Mouse (Mus musculus) neural tube, embryonic 14.5 days (tissue): Measurements from ENCODE around the gene Elane. TPM values are rescaled to one million over a fixed set of nuclear protein-coding genes. Genes with fewer than 3 reads are reported as not detected.

Experiments
- ATAC-seq: fragments of 200-750 bp; cut with Nextera tagmentation; 2 replicates; pipeline ENCODE4 v1.8.0; 2017; ENCODE audit warnings: low read depth, mild to moderate bottlenecking, moderate TSS enrichment, moderate library complexity
- H3K27ac ChIP-seq: fragments of 300-500 bp; sonication (generic); 2 replicates; pipeline ENCODE4 v1.5.1; 2014; ENCODE audit warnings: low read depth, mild to moderate bottlenecking, control low read depth, low read length, moderate library complexity, mixed read lengths
- H3K27me3 ChIP-seq: fragments of 300-500 bp; sonication (generic); 2 replicates; pipeline ENCODE4 v1.6.1; 2014; ENCODE audit warnings: low read length; ENCODE audit not compliant: control insufficient read depth, insufficient read depth
- H3K36me3 ChIP-seq: fragments of 300-500 bp; sonication (generic); 2 replicates; pipeline ENCODE4 v1.6.1; 2014; ENCODE audit warnings: low read length, mixed read lengths; ENCODE audit not compliant: control insufficient read depth, insufficient read depth
- H3K4me1 ChIP-seq: fragments of 300-500 bp; sonication (generic); 2 replicates; pipeline ENCODE4 v1.6.1; 2014; ENCODE audit warnings: low read length; ENCODE audit not compliant: control insufficient read depth, insufficient read depth
- H3K4me2 ChIP-seq: fragments of 300-500 bp; sonication (generic); 2 replicates; pipeline ENCODE4 v1.6.1; 2014; ENCODE audit warnings: mild to moderate bottlenecking, low read depth, low read length, control low read depth
- H3K4me3 ChIP-seq: fragments of 300-500 bp; sonication (generic); 2 replicates; pipeline ENCODE4 v1.5.1; 2014; ENCODE audit warnings: low read depth, low read length, control low read depth, mixed read lengths
- H3K9ac ChIP-seq: fragments of 300-500 bp; sonication (generic); replicated peaks from 2 replicates; pipeline ENCODE4 v1.6.1; 2014; ENCODE audit warnings: low read depth, mild to moderate bottlenecking, control low read depth, low read length, mixed read lengths
- H3K9me3 ChIP-seq: fragments of 300-500 bp; sonication (generic); 2 replicates; pipeline ENCODE4 v1.6.1; 2016; ENCODE audit warnings: low read length; ENCODE audit not compliant: control insufficient read depth
- WGBS: fragments of 180-500 bp; shearing (Covaris S2); extraction: QIAGEN DNeasy Blood & Tissue Kit; methylation state at CpG from one replicate; pipeline ENCODE4 v1.1.7; 2014; 5-methylcytosine and 5-hydroxymethylcytosine counted together
- polyA plus RNA-seq: library from polyadenylated mRNA; unstranded; fragments of >200 nt; fragmentation: Nextera tagmentation; extraction: Ambion mirVana; gene quantifications from 2 replicates; pipeline ENCODE4 v1.2.1, GENCODE M21; 2014

The Elane gene
- polyA plus RNA-seq, 1 experiment from 2014 or later, result not detected

DNA sequence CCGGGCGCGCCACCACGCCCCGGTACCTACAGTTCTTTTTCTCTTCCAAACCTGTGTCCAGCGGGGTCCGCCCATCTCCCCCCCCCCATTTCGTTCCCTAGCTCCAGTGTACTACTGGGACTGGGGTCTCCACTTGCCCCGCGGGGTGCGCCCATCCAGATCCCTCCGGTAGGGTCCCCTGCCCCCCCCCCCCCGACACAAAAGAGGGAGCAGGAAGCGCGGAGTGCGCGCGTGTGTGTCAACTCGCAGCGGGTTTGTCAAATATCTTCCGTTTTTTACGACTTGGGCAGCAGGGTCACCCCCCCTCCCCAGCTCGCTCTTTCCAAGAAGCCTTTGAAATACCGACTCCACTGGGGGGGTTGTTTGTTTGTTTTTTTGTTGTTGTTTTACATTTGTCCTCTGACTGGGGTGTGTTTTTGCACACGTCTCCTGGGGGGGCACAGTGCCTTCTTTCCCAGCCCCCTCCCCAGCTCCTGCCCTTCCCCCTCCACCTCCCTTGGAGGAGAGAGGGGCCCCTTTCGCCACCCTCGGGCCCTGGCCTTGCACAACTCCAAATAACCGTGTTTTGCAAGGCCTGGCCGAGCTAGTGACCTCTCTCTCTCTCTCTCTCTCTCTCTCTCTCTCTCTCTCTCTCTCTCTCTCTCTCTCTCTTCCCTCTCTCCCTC is 42.1 kb downstream of the Elane start:
- H3K36me3 ChIP-seq, result peaks cover 13% of the 10 kb centered on the region
- H3K9ac ChIP-seq, result peak overlapping the region; percentile 91
- peaks cover 22% of the 10 kb centered on the region for H3K4me1 ChIP-seq
- peak overlapping the region; percentile 88 for H3K4me3 ChIP-seq
- H3K9me3 ChIP-seq, result no peaks in the 10 kb centered on the region
- no peak for ATAC-seq
- 0% methylated on average over 28 of the region's 29 CpGs for WGBS
- peak overlapping the region; percentile 92 for H3K27ac ChIP-seq
- peaks cover 3% of the 10 kb centered on the region; the same call in 1 of the 2 replicates for H3K27me3 ChIP-seq
- H3K4me2 ChIP-seq, result peak overlapping the region; percentile 83

DNA sequence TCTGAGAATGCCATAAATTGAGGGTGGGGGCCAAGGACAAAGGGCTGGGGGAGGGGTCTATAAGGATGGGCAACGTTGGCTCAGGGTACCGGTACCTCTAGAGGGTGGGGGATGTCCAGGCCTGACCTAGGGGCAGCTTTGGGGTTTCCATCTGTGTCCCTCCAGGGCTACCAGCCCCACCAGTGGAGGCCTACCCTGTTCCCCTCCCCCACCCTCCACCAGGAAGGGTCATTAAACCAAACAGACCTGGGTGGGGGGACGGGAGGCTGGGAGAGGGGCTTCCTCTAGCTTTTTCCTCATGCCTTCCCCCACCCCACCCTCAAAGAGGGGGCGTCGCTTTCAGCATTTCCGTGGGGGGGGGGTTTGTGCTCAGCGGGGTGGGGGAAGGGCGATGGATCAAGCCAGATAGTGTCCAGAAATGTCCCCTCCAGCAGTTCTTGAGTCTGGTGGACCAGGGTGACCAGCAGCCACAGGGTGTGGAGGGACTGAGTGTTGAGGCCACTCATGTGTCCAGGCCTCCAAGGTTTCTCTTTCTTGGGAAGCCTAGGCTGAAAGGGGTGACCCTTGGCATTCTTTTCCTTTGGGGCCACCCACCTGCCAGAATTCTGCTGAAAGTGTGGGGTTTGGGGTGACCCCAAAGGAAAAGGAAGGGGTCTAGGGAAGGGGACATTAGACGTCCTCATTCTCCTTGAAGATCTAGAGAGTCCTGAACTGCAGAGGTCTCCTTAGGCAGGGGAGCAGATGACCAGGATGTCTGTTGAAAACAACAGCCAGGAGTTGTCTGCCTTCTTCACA is 43.1 kb downstream of the Elane start:
- H3K9ac ChIP-seq, result peak overlapping the region; percentile 91
- H3K4me1 ChIP-seq, result peaks cover 28% of the 10 kb centered on the region
- peak overlapping the region; percentile 83 for H3K4me2 ChIP-seq
- peaks cover 13% of the 10 kb centered on the region for H3K36me3 ChIP-seq
- H3K9me3 ChIP-seq, result no peaks in the 10 kb centered on the region
- H3K27me3 ChIP-seq, result no peaks in the 10 kb centered on the region
- no peak for ATAC-seq
- WGBS, result 12% methylated on average over 9 of the region's 9 CpGs
- H3K27ac ChIP-seq, result peak overlapping the region; percentile 62; the same call in 1 of the 2 replicates
- peak overlapping the region; percentile 88 for H3K4me3 ChIP-seq

GRCm38 (mm10) chr10:79929967-79930825 is 44.1 kb downstream of the Elane start:
- peaks cover 28% of the 10 kb centered on the region for H3K4me1 ChIP-seq
- H3K27me3 ChIP-seq, result no peaks in the 10 kb centered on the region
- WGBS, result 80% methylated on average over 18 of the region's 18 CpGs
- H3K27ac ChIP-seq, result 0 out of 2 replicates have a peak overlapping the region, but pooled peaks have one; percentile 7
- no peak overlapping the region; the same call in 1 of the 2 replicates for H3K4me3 ChIP-seq
- H3K9ac ChIP-seq, result 0 out of 2 replicates have a peak overlapping the region, but pooled peaks have one; percentile 21
- H3K4me2 ChIP-seq, result peak overlapping the region; percentile 83; the same call in 1 of the 2 replicates
- H3K36me3 ChIP-seq, result peaks cover 13% of the 10 kb centered on the region
- H3K9me3 ChIP-seq, result no peaks in the 10 kb centered on the region
- no peak for ATAC-seq

- H3K9ac ChIP-seq, result 0 out of 2 replicates have a peak overlapping the region, but pooled peaks have one; percentile 21
- peaks cover 28% of the 10 kb centered on the region for H3K4me1 ChIP-seq
- 56% methylated on average over 16 of the region's 16 CpGs for WGBS
- peak overlapping the region; percentile 14; the same call in 1 of the 2 replicates for H3K4me2 ChIP-seq
- no peaks in the 10 kb centered on the region for H3K9me3 ChIP-seq
- H3K36me3 ChIP-seq, result peaks cover 13% of the 10 kb centered on the region
- no peak overlapping the region for H3K4me3 ChIP-seq
- no peaks in the 10 kb centered on the region for H3K27me3 ChIP-seq
- ATAC-seq, result no peak
- no peak overlapping the region for H3K27ac ChIP-seq
These were observed 44.8 kb downstream of the Elane start for GRCm38 (mm10) chr10:79930826-79931186.

DNA sequence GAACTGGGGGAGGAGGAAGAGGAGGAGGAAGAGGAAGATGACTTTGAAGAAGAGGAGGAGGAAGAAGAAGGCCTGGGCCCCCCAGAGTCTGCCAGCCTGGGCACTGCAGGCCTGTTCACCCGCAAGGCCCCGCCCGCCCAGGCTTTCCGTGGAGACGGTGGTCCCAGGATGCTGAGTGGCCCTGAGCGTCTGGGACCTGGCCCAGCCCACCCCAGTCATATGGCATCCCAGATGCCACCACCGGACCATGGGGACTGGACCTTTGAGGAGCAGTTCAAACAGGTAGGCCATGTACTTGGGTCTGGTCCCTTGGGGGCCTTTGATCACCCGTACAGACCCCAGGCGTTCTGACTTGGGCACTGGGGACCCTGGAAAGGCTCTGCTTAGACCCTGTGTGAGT is 45.8 kb downstream of the Elane start:
- H3K9ac ChIP-seq, result no peak overlapping the region
- H3K27me3 ChIP-seq, result no peaks in the 10 kb centered on the region
- H3K4me2 ChIP-seq, result no peak overlapping the region
- peaks cover 28% of the 10 kb centered on the region for H3K4me1 ChIP-seq
- H3K36me3 ChIP-seq, result peaks cover 13% of the 10 kb centered on the region
- H3K9me3 ChIP-seq, result no peaks in the 10 kb centered on the region
- H3K27ac ChIP-seq, result no peak overlapping the region
- 81% methylated on average over 9 of the region's 9 CpGs for WGBS
- H3K4me3 ChIP-seq, result no peak overlapping the region
- no peak for ATAC-seq

DNA sequence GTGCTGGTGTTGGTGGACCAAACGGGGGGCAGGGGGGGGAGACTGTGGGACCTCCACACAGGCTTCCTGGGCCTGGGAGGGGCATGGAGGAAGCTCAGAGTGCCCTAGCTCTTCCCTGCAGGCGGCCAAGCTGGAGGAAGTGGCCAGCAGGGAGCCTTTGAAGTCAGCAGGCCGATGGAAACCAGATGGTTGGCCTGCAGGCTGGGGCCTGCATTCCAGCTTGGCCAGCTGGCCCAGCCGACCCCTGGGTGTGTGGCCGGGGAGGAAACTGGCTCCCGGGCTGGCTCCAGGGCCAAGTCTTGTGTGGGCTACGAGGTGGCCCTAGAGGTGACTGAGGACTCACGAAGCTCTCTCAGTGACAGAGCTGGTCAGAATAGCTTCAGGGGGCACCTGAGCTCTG is 46.7 kb downstream of the Elane start:
- ATAC-seq, result no peak
- Histone ChIP-seq H3K36me3 (peaks cover 14% of the 10 kb centered on the region), H3K9ac (no peak overlapping the region), H3K4me1 (peaks cover 36% of the 10 kb centered on the region), H3K27ac (0 out of 2 replicates have a peak overlapping the region, but pooled peaks have one; percentile 10), H3K9me3 (no peaks in the 10 kb centered on the region), H3K27me3 (no peaks in the 10 kb centered on the region), H3K4me2 (no peak overlapping the region), H3K4me3 (no peak overlapping the region)
- 20% methylated on average over 8 of the region's 8 CpGs for WGBS

DNA sequence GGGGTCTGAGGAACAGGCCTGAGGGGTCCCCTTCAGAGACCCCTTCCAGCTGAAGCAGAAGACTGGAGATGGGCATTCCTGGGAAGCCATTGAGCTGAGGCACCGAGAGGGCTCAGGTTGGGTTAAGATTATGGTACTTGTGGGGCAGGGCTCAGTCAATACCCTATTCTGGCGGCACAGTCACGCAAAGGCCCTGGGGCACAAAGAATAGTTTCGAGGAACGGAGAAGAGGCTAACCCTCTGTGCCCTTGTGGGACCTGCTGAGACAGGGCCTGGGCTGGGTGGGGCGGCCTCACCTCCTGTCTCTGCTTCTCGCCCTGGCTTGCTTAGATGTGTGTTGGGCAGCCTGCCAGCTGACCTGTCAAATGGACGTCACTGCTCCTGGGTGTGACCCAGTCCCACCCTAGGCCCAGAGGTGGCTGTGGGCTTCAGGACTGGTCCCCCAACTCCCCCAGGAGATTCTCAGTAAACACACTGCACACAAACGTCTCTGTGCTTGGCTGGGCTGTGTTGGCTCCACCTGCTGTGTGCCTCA is 47.2 kb downstream of the Elane start:
- H3K9ac ChIP-seq, result no peak overlapping the region
- peaks cover 35% of the 10 kb centered on the region for H3K4me1 ChIP-seq
- no peaks in the 10 kb centered on the region for H3K27me3 ChIP-seq
- peak overlapping the region; percentile 39; the same call in 1 of the 2 replicates for H3K27ac ChIP-seq
- H3K4me3 ChIP-seq, result no peak overlapping the region
- H3K36me3 ChIP-seq, result peaks cover 19% of the 10 kb centered on the region
- WGBS, result 60% methylated on average over 9 of the region's 9 CpGs
- no peaks in the 10 kb centered on the region for H3K9me3 ChIP-seq
- ATAC-seq, result no peak
- H3K4me2 ChIP-seq, result no peak overlapping the region

DNA sequence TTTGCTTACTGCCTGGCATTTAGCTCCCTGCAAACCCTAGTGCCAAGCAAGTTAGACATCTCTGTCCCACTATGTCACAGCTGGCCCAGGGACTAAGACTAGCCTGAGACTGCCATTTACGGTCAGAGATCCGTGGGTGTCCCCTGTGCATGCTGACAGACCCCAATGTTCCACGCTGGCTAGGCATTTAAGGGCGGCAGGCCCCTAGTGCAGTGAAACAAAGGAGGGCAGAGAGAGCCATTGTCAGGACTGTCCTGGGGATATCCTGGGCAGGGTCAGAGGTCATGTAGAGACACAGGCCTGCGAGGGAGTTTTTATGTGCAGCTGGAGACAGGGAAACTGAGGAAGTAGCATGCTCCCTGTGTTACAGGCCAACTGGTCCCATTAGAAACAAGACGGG is 47.8 kb downstream of the Elane start:
- Histone ChIP-seq H3K4me3 (no peak overlapping the region), H3K9ac (no peak overlapping the region), H3K27ac (peak overlapping the region; percentile 39; the same call in 1 of the 2 replicates), H3K4me1 (peaks cover 31% of the 10 kb centered on the region), H3K4me2 (no peak overlapping the region), H3K9me3 (no peaks in the 10 kb centered on the region), H3K36me3 (peaks cover 19% of the 10 kb centered on the region), H3K27me3 (no peaks in the 10 kb centered on the region)
- WGBS, result 24% methylated on average over 6 of the region's 6 CpGs
- ATAC-seq, result no peak
